Mouse (Mus musculus): Measurements from ENCODE around the gene Ttll11. TPM values are rescaled to one million over a fixed set of nuclear protein-coding genes. Genes with fewer than 3 reads are reported as not detected.
A peak's percentile ranks its signal among the peaks of the same experiment; 100 is the strongest.

The Ttll11 gene
- polyA plus RNA-seq, 1 experiment from 2014 or later, result 1.2 TPM

DNA sequence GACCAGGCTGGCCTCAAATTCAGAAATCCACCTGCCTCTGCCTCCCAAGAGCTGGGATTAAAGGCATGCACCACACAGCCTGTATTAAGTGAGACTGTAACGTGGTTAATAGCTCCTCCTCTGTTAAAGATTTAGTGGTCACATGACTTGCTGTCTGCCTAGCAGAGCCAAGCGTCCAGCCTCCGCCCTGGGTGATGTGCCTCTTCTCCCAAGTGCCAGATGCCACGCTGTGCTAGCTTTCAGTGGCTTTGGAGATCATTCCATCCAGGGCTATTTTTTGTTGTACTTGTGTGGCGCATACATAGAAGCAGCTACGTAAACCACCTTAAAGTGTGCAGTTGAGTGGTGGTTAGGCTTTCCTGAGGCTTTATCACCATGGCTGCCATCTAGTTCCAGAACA, 180.6 kb downstream of the Ttll11 start:
- H3K27ac ChIP-seq (ENCODE audit: low read depth), result no peak overlapping the region
- ATAC-seq (ENCODE audit: insufficient read depth) (no peak), DNase-seq (no peak)
- no peak overlapping the region for H3K4me3 ChIP-seq (ENCODE audit: low read depth, low read length)
- H3K4me1 ChIP-seq (ENCODE audit: insufficient read depth), result no peaks in the 10 kb centered on the region
- no peaks in the 10 kb centered on the region for H3K36me3 ChIP-seq (ENCODE audit: insufficient read depth)
- no peaks in the 10 kb centered on the region for H3K27me3 ChIP-seq (ENCODE audit: insufficient read depth, low read length)
- H3K9ac ChIP-seq, result no peak overlapping the region
- 83% methylated on average over 6 of the region's 6 CpGs for WGBS
- H3K9me3 ChIP-seq (ENCODE audit: low read depth, low read length), result no peaks in the 10 kb centered on the region
- H3K4me2 ChIP-seq, result no peak overlapping the region
- no peak for TF ChIP-seq CTCF (IDR thresholded peaks at IDR 0.05; ENCODE audit: low read depth)

DNA sequence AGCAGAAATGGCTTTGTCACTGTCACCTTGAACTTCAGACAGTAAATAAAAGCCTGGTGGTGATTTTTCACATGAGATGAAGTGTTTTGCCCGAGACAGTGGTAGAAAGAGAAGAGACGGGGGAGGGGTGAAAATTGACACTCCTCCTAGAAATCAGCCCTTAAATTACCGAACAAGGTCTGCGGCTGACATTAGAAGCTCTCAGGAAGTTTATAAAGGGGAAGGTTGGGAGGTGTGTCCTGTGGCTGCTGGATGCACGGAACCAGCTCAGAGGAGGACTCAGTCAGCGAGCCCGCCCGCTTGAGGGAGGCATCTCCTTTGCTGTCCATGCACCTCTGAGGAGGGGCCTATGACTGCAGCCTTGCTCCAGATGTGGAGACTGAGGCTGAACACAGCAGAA, 181.7 kb downstream of the Ttll11 start:
- 29% methylated on average over 8 of the region's 8 CpGs for WGBS
- ATAC-seq (ENCODE audit: insufficient read depth) (no peak), DNase-seq (no peak)
- no peak for TF ChIP-seq CTCF (IDR thresholded peaks at IDR 0.05; ENCODE audit: low read depth)
- Histone ChIP-seq H3K27me3 (ENCODE audit: insufficient read depth, low read length) (no peaks in the 10 kb centered on the region), H3K4me1 (ENCODE audit: insufficient read depth) (no peaks in the 10 kb centered on the region), H3K9ac (no peak overlapping the region), H3K36me3 (ENCODE audit: insufficient read depth) (no peaks in the 10 kb centered on the region), H3K9me3 (ENCODE audit: low read depth, low read length) (no peaks in the 10 kb centered on the region), H3K27ac (ENCODE audit: low read depth) (no peak overlapping the region), H3K4me2 (no peak overlapping the region), H3K4me3 (ENCODE audit: low read depth, low read length) (no peak overlapping the region)

DNA sequence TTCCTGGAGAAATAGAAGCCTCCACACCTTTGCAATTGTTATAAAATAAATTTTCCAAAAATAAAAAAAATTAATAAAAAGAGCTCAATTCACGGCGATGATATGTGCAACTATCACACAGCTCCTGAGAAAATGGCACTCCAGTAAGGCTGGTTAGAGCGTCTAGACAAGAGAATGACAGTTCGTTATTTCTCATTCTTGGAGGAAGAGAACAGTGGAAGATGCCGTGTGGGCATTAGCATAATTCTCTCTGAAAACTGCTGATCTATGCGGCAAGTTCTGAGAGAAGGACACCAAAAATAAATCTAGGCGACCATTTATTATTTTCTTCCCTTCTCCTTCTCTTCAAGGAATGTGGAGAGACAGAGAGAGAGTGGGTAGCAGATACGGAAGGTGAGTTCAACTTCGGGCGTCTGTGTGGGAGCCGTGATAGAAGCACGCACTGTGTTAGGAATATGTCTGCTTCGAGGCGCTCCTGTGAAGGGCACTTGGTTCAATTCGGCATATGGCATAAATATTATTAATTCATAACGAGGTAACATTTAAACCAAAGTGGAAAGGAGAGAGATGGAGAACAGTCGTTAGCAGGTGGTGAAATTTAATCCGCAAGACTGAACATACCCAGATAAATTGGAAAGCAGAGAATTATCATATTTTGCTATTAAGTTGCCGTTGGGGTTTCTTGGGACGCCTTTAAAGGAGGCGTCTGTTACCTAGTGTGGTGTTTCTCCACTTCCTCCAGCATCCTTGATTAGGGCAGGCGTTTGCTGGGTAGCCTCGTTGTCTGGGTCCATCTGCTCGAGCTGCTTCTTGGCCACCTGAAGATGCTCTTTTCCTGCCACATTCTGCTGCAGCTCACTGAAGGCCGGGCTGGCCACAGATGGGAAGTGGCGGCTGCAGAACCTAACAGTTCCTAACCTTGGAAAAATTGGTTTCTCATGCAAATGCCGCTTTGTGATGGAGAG, 190.1 kb downstream of the Ttll11 start:
- no peak for TF ChIP-seq CTCF (IDR thresholded peaks at IDR 0.05; ENCODE audit: low read depth)
- H3K9ac ChIP-seq, result no peak overlapping the region
- H3K4me2 ChIP-seq, result no peak overlapping the region
- H3K27ac ChIP-seq (ENCODE audit: low read depth), result no peak overlapping the region
- WGBS, result 79% methylated on average over 27 of the region's 27 CpGs
- H3K36me3 ChIP-seq (ENCODE audit: insufficient read depth), result no peaks in the 10 kb centered on the region
- H3K27me3 ChIP-seq (ENCODE audit: insufficient read depth, low read length), result no peaks in the 10 kb centered on the region
- DNase-seq, result no peak
- no peak overlapping the region for H3K4me3 ChIP-seq (ENCODE audit: low read depth, low read length)
- no peak for ATAC-seq (ENCODE audit: insufficient read depth)
- no peaks in the 10 kb centered on the region for H3K4me1 ChIP-seq (ENCODE audit: insufficient read depth)
- H3K9me3 ChIP-seq (ENCODE audit: low read depth, low read length), result no peaks in the 10 kb centered on the region

DNA sequence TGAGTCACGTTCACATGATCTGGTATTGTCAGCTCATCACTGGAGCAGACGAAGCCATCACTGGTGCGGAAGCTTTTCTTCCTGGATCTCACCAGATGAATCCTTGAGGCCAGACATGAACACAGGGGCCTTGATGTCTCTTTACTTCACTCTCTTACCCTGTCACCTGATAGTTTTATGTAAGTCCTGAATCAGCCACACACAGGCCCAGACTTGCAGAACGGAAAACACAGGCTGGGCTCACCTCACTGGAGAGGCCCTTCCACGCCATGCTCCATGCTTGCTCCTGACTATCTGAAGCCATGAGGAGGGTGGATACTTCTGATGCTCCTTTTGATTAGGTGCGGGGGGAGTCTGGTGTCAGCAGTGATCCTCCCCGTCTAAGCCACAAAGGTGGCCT, 193.8 kb downstream of the Ttll11 start:
- 77% methylated on average over 7 of the region's 7 CpGs for WGBS
- no peak for DNase-seq
- no peak for TF ChIP-seq CTCF (IDR thresholded peaks at IDR 0.05; ENCODE audit: low read depth)
- no peak overlapping the region for H3K4me3 ChIP-seq (ENCODE audit: low read depth, low read length)
- H3K9me3 ChIP-seq (ENCODE audit: low read depth, low read length), result no peaks in the 10 kb centered on the region
- H3K4me1 ChIP-seq (ENCODE audit: insufficient read depth), result no peaks in the 10 kb centered on the region
- no peak overlapping the region for H3K27ac ChIP-seq (ENCODE audit: low read depth)
- H3K9ac ChIP-seq, result no peak overlapping the region
- H3K36me3 ChIP-seq (ENCODE audit: insufficient read depth), result no peaks in the 10 kb centered on the region
- H3K27me3 ChIP-seq (ENCODE audit: insufficient read depth, low read length), result no peaks in the 10 kb centered on the region
- H3K4me2 ChIP-seq, result no peak overlapping the region
- no peak for ATAC-seq (ENCODE audit: insufficient read depth)

DNA sequence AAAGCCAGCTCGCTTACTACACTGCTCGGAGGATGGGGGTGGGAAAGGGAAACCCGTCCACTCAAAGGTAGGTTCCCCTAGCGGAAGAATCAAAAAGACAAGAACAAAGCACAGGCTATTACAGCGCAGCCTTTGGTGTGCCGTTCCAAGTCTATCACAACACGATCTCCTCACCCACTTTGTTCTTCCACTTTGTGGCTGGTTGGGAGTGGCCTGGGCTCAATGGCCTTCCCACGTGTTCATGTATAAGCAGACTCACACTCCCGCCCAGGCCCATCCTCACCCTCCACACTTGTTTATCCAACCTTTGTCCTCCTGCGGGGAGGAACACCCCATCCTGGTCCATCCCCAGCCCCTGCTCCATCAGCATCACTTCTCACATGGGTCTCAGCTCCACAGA, 196.3 kb downstream of the Ttll11 start:
- Histone ChIP-seq H3K9ac (no peak overlapping the region), H3K36me3 (ENCODE audit: insufficient read depth) (no peaks in the 10 kb centered on the region), H3K9me3 (ENCODE audit: low read depth, low read length) (no peaks in the 10 kb centered on the region), H3K27me3 (ENCODE audit: insufficient read depth, low read length) (no peaks in the 10 kb centered on the region), H3K4me2 (no peak overlapping the region), H3K4me1 (ENCODE audit: insufficient read depth) (no peaks in the 10 kb centered on the region), H3K4me3 (ENCODE audit: low read depth, low read length) (no peak overlapping the region), H3K27ac (ENCODE audit: low read depth) (no peak overlapping the region)
- 43% methylated on average over 10 of the region's 10 CpGs for WGBS
- ATAC-seq (ENCODE audit: insufficient read depth) (peak; percentile 21; the same call in 1 of the 2 replicates), DNase-seq (no peak)
- TF ChIP-seq CTCF (IDR thresholded peaks at IDR 0.05; ENCODE audit: low read depth), result no peak

DNA sequence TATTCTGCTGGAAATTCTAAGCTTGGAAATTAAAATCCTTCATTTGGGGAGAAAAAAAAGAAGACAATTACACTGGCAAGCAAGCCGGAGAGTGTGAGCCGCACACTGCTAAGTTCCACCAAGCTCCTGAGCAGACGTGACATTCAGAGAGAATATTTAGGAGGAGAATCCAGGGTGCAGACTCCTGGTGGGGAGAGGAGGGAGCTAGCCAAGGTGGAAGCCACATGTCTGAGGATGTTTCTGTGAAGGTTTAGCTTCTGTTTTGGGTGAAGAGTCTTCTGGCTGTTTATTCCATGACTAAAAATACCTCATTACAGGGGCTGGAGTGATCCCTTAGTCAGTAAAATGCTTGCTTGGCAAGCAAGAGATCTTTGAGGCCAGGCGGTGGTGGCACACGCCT, 200.4 kb downstream of the Ttll11 start:
- TF ChIP-seq CTCF (IDR thresholded peaks at IDR 0.05; ENCODE audit: low read depth), result no peak
- H3K27ac ChIP-seq (ENCODE audit: low read depth), result no peak overlapping the region
- H3K4me2 ChIP-seq, result no peak overlapping the region
- no peak for DNase-seq
- no peaks in the 10 kb centered on the region for H3K9me3 ChIP-seq (ENCODE audit: low read depth, low read length)
- H3K9ac ChIP-seq, result no peak overlapping the region
- H3K27me3 ChIP-seq (ENCODE audit: insufficient read depth, low read length), result no peaks in the 10 kb centered on the region
- no peaks in the 10 kb centered on the region for H3K36me3 ChIP-seq (ENCODE audit: insufficient read depth)
- 86% methylated on average over 5 of the region's 5 CpGs for WGBS
- ATAC-seq (ENCODE audit: insufficient read depth), result no peak
- H3K4me3 ChIP-seq (ENCODE audit: low read depth, low read length), result no peak overlapping the region
- H3K4me1 ChIP-seq (ENCODE audit: insufficient read depth), result 0 out of 2 replicates have a peak, but pooled peaks cover 6% of the 10 kb centered on the region

DNA sequence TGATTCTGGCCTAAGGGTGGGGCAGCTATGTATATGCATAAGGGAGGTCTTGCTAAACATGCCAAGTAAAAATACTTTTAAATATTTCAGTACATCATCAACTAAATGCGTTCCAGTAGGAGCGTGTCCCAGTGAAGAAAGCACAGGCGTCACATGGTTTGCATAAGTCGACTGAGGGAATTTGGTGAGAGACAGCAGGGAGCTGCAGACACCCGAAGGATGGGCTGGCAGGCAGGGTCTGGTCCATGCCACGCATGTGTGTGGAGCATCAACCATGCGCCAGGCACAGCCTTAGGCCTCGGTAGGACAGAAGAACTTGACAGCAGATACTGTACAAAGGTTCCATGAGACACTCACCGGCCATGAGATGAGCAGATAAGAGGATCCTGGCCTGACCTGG, 202.8 kb downstream of the Ttll11 start:
- H3K27me3 ChIP-seq (ENCODE audit: insufficient read depth, low read length), result no peaks in the 10 kb centered on the region
- 0 out of 2 replicates have a peak, but pooled peaks cover 6% of the 10 kb centered on the region for H3K4me1 ChIP-seq (ENCODE audit: insufficient read depth)
- H3K4me3 ChIP-seq (ENCODE audit: low read depth, low read length), result no peak overlapping the region
- ATAC-seq (ENCODE audit: insufficient read depth) (no peak), DNase-seq (no peak)
- H3K36me3 ChIP-seq (ENCODE audit: insufficient read depth), result no peaks in the 10 kb centered on the region
- no peaks in the 10 kb centered on the region for H3K9me3 ChIP-seq (ENCODE audit: low read depth, low read length)
- 80% methylated on average over 9 of the region's 9 CpGs for WGBS
- TF ChIP-seq CTCF (IDR thresholded peaks at IDR 0.05; ENCODE audit: low read depth), result no peak
- no peak overlapping the region for H3K27ac ChIP-seq (ENCODE audit: low read depth)
- no peak overlapping the region for H3K4me2 ChIP-seq
- H3K9ac ChIP-seq, result no peak overlapping the region
